Mouse (Mus musculus) hindbrain, embryonic 15.5 days (tissue): ENCODE results near the gene Mkrn1. TPM values are rescaled to one million over a fixed set of nuclear protein-coding genes. Genes with fewer than 3 reads are reported as not detected.
"Not testable (repeated sequence)": the region's sequence is repeated elsewhere in the genome, so short reads cannot be mapped to it uniquely, and the experiment has no call there.

ENCODE experiments used
- ATAC-seq: fragments of 200-750 bp; cut with Nextera tagmentation; 2 replicates; pipeline ENCODE4 v1.8.0; 2017; ENCODE audit warnings: low read depth, moderate number of reproducible peaks, moderate TSS enrichment; ENCODE audit not compliant: low FRiP score
- H3K27ac ChIP-seq: fragments of 300-500 bp; sonication (generic); replicated peaks from 2 replicates; pipeline ENCODE4 v1.5.1; 2015; ENCODE audit warnings: mild to moderate bottlenecking, inconsistent platforms
- H3K27me3 ChIP-seq: fragments of 300-500 bp; sonication (generic); 2 replicates; pipeline ENCODE4 v1.6.1; 2015; ENCODE audit warnings: control low read depth, inconsistent platforms
- H3K36me3 ChIP-seq: fragments of 300-500 bp; sonication (generic); 2 replicates; pipeline ENCODE4 v1.6.1; 2015; ENCODE audit warnings: control low read depth, inconsistent platforms
- H3K4me1 ChIP-seq: fragments of 300-500 bp; sonication (generic); replicated peaks from 2 replicates; pipeline ENCODE4 v1.6.1; 2015; ENCODE audit warnings: control low read depth, inconsistent platforms
- H3K4me2 ChIP-seq: fragments of 300-500 bp; sonication (generic); 2 replicates; pipeline ENCODE4 v1.6.1; 2015; ENCODE audit warnings: moderate library complexity, mild to moderate bottlenecking, inconsistent platforms
- H3K4me3 ChIP-seq: fragments of 300-500 bp; sonication (generic); 2 replicates; pipeline ENCODE4 v1.5.1; 2015; ENCODE audit warnings: mild to moderate bottlenecking, inconsistent platforms
- H3K9ac ChIP-seq: fragments of 300-500 bp; sonication (generic); 2 replicates; pipeline ENCODE4 v1.6.1; 2015; ENCODE audit warnings: inconsistent platforms
- H3K9me3 ChIP-seq: fragments of 300-500 bp; sonication (generic); 2 replicates; pipeline ENCODE4 v1.6.1; 2016; ENCODE audit warnings: control low read depth, inconsistent platforms
- WGBS: fragments of 180-500 bp; shearing (Covaris S2); methylation state at CpG from one replicate; pipeline ENCODE4 v1.1.7; 2015; 5-methylcytosine and 5-hydroxymethylcytosine counted together
- polyA plus RNA-seq: library from polyadenylated mRNA; unstranded; fragments of >200 nt; fragmentation: Nextera tagmentation; extraction: Ambion mirVana; gene quantifications from 2 replicates; pipeline ENCODE4 v1.2.1, GENCODE M21; 2015

Gene Mkrn1
- polyA plus RNA-seq, 1 experiment from 2014 or later = 232 TPM

DNA sequence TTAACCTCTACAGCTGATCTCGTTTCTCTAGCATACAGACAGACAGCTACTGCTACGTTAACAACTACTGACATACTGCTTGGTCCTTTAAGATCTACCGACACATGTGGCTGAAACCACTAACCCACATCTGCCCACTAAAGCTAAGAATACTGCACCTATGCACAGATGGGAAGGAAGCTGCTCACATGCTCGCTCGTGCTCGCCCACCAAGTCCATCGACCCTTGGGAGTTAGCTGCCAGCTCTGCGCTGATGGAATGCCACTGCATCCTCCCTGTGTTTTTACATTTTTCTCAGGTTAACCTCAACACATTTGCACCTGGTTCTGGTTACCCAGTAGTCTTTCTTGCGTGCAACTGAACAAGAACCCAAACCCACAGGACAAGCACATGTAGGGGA is 21.9 kb downstream of the Mkrn1 start:
- H3K4me3 ChIP-seq = no peak overlapping the region
- no peak for ATAC-seq
- 0 out of 2 replicates have a peak, but pooled peaks cover 6% of the 10 kb centered on the region for H3K4me1 ChIP-seq
- WGBS = 90% methylated on average over 9 of the region's 9 CpGs
- H3K27ac ChIP-seq = no peak overlapping the region
- no peaks in the 10 kb centered on the region for H3K27me3 ChIP-seq
- H3K9me3 ChIP-seq = no peaks in the 10 kb centered on the region
- H3K4me2 ChIP-seq = no peak overlapping the region
- H3K9ac ChIP-seq = no peak overlapping the region
- H3K36me3 ChIP-seq = peaks cover 60% of the 10 kb centered on the region

DNA sequence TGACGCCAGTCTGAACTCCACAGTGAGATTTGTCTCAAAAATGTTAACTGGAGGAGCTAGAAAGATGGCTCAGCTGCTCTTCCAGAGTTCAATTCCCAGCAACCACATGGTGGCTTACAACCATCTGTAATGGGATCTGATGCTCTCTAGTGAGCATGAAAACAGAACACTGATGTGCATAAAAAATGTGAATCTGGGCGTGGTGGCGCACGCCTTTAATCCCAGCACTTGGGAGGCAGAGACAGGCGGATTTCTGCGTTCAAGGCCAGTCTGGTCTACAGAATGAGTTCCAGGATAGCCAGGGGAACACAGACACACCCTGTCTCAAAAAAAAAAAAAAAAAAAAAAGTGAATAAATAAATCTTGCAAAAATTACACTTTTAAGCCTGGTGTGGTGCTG is 23.2 kb downstream of the Mkrn1 start:
- Histone ChIP-seq H3K9me3 (no peaks in the 10 kb centered on the region), H3K9ac (no peak overlapping the region), H3K4me1 (0 out of 2 replicates have a peak, but pooled peaks cover 6% of the 10 kb centered on the region), H3K4me2 (no peak overlapping the region), H3K27me3 (no peaks in the 10 kb centered on the region), H3K27ac (no peak overlapping the region), H3K36me3 (peaks cover 57% of the 10 kb centered on the region), H3K4me3 (no peak overlapping the region)
- WGBS = 92% methylated on average over 6 of the region's 6 CpGs
- no peak for ATAC-seq

DNA sequence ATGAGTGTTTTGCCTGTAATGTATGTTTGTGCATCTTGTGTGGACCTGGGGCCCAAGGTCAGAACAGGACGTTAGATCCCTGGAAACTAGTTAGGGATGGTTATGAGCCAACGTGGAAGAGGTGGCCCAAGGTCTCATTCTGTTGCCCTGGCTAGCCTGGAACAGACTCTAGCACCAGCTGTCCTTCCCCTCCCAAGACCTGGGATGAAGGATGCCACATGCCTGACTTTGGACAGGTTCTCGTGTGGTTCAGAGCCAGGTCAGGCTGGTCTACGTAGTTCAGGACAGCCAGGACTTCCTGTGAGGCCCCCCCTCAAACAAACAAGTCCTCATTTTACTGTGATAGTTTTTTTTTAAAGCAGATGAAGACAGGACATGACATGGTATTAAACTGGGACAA is 24.3 kb downstream of the Mkrn1 start:
- H3K4me2 ChIP-seq = no peak overlapping the region
- 0 out of 2 replicates have a peak, but pooled peaks cover 6% of the 10 kb centered on the region for H3K4me1 ChIP-seq
- H3K27me3 ChIP-seq = no peaks in the 10 kb centered on the region
- peaks cover 50% of the 10 kb centered on the region for H3K36me3 ChIP-seq
- WGBS = 86% methylated on average over 4 of the region's 4 CpGs
- H3K4me3 ChIP-seq = no peak overlapping the region
- H3K9ac ChIP-seq = no peak overlapping the region
- H3K27ac ChIP-seq = peak overlapping the region; percentile 34; the same call in 1 of the 2 replicates
- no peak for ATAC-seq
- no peaks in the 10 kb centered on the region for H3K9me3 ChIP-seq

DNA sequence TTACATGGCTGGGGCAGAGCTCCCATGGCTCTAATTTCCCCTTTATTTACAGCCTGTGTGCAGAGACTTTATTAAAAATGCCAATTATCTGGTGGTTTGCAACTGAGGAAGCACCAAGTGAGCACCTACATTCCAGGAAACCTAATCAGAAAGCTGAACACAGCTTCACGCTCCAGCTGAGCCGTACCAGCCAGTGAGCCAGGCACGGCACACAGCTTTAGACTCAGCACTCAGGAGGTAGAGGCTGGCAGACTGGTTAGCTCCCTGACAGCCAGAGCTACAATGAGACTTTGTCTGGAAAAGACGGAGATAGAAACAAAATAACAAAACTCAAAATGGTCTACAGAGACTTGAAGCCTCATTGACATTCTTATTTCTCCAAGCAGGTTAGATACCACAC is 24.8 kb downstream of the Mkrn1 start:
- no peaks in the 10 kb centered on the region for H3K9me3 ChIP-seq
- H3K4me2 ChIP-seq = no peak overlapping the region
- ATAC-seq = peak; percentile 69; the same call in 1 of the 2 replicates
- peaks cover 47% of the 10 kb centered on the region for H3K36me3 ChIP-seq
- no peaks in the 10 kb centered on the region for H3K27me3 ChIP-seq
- 64% methylated on average over 4 of the region's 4 CpGs for WGBS
- 0 out of 2 replicates have a peak, but pooled peaks cover 6% of the 10 kb centered on the region for H3K4me1 ChIP-seq
- no peak overlapping the region for H3K4me3 ChIP-seq
- H3K27ac ChIP-seq = peak overlapping the region; percentile 34; the same call in 1 of the 2 replicates
- H3K9ac ChIP-seq = no peak overlapping the region

DNA sequence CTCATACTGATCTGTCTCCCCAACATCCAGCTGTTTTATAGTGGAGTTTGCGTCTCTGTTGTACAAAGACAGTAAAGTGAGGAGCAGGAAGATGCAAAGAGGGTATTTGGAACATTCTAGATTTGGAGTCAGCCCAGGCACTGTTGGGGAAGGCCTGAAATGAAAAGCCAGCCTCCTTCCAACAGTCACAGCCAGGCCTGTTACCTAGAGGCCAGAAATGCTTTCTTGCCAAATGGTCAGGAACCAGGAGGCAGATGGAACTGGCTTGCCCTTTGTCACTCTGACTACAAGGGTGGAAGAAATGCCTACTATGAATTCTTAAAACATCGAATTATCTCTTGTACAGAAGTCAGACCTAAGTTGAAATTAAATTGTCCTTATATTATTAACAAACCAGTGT is 30.3 kb downstream of the Mkrn1 start:
- Histone ChIP-seq H3K27me3 (no peaks in the 10 kb centered on the region), H3K9ac (no peak overlapping the region), H3K27ac (no peak overlapping the region), H3K36me3 (peaks cover 4% of the 10 kb centered on the region; the same call in 1 of the 2 replicates), H3K4me1 (no peaks in the 10 kb centered on the region), H3K9me3 (no peaks in the 10 kb centered on the region), H3K4me2 (no peak overlapping the region), H3K4me3 (no peak overlapping the region)
- 95% methylated on average over 2 of the region's 2 CpGs for WGBS
- no peak for ATAC-seq

DNA sequence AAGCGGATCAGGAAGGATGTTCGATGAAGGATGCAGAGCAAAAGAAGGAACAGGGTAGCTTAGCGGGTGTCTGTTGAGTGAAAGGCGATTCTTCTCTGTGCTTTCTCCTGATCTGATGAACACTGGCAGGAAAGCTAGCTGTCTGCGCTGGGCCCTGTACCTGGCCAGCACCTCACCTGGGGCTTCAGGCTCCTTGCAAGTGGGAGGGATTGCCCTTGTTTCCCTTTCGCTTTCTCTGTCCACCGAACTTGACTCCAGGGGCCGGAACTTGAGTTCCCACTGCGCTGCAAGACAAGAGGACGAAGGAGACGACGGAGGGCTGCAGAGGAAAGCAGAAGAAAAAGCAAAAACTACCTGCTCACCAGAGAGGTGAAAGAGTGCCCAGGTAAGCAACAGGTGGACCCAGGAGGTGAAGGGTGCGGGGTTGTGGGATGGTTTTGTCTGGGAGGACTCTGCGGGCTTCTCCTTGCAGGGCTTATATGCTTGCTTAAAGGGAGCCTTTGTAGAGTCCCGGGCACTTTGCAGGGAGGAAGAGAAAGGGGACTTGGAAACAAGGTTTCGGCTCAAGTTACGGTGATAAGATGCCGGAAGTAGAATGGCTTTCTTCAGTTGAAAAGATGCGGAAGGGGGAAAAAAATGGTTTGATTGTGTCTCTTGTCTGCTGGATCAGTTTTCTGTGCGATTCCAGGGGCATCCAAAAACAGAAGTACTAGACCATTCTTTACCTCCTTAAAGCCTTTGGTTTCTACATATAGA is 39.0 kb downstream of the Mkrn1 start, which contains the start of gene Rab19:
Gene Rab19 (plus strand): TSS at position 51 of the 756 bp plus-strand sequence.
- no peak within 1 kb of the TSS for H3K9ac ChIP-seq
- no peak for ATAC-seq
- peaks cover 9% of the 10 kb centered on the region for H3K4me1 ChIP-seq
- H3K27me3 ChIP-seq = 0 out of 2 replicates have a peak, but pooled peaks cover 13% of the 10 kb centered on the region
- H3K4me2 ChIP-seq = peak within 1 kb of the TSS; percentile 47
- no peak within 1 kb of the TSS for H3K27ac ChIP-seq
- H3K36me3 ChIP-seq = no peaks in the 10 kb centered on the region
- peak within 1 kb of the TSS; percentile 15 for H3K4me3 ChIP-seq
- 12% methylated on average over 20 of the region's 20 CpGs for WGBS
- H3K9me3 ChIP-seq = no peaks in the 10 kb centered on the region

DNA sequence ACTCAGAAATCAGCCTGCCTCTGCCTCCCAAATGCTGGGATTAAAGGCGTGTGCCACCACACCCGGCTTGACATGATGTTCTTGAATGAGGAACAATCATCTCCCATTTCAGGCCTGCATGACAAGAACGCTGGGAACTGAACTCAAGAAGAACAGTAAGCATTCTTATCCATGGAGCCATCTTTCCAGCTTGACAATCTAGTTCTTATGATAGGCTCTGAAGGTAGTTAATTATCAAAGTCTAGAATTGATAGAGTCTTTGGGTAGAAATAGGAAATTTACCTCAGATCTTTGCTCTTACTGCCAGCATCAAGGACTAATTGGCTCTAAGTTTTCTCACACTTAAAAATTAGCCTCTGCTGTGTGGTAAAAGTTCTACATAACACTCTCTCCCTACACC is 40.0 kb downstream of the Mkrn1 start:
- 89% methylated on average over 3 of the region's 3 CpGs for WGBS

DNA sequence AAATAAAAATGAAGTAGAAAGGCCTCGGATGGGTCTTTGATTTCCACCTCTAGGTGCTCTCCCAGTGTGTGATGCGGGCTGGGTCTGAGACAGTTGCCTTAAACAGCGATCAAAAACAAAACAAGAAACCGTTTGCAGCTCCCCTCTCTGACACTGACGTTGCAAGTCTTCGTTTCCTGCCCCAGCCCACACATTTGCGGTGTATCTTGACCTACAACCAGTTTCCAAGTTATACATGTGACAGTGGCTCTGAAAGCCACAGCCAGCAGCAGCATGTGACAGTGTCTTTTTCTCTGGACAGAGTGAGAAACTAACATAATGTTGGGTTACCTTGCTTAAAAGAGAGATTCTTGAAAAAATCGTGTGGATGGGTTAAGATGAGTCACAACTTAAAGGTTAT is 40.5 kb downstream of the Mkrn1 start:
- Histone ChIP-seq H3K9ac (no peak overlapping the region), H3K9me3 (no peaks in the 10 kb centered on the region), H3K27me3 (0 out of 2 replicates have a peak, but pooled peaks cover 13% of the 10 kb centered on the region), H3K36me3 (no peaks in the 10 kb centered on the region), H3K4me2 (no peak overlapping the region), H3K27ac (no peak overlapping the region), H3K4me3 (no peak overlapping the region), H3K4me1 (peaks cover 18% of the 10 kb centered on the region)
- whole genome bisulfite sequencing = 81% methylated on average over 8 of the region's 8 CpGs
- no peak for ATAC-seq

More for the DNA sequence above, 40.0 kb downstream of the Mkrn1 start:
- no peak overlapping the region for H3K4me2 ChIP-seq
- H3K4me1 ChIP-seq = peaks cover 18% of the 10 kb centered on the region
- H3K9ac ChIP-seq = no peak overlapping the region
- no peak for ATAC-seq
- no peaks in the 10 kb centered on the region for H3K9me3 ChIP-seq
- H3K27ac ChIP-seq = no peak overlapping the region
- H3K27me3 ChIP-seq = 0 out of 2 replicates have a peak, but pooled peaks cover 13% of the 10 kb centered on the region
- no peaks in the 10 kb centered on the region for H3K36me3 ChIP-seq
- no peak overlapping the region for H3K4me3 ChIP-seq

DNA sequence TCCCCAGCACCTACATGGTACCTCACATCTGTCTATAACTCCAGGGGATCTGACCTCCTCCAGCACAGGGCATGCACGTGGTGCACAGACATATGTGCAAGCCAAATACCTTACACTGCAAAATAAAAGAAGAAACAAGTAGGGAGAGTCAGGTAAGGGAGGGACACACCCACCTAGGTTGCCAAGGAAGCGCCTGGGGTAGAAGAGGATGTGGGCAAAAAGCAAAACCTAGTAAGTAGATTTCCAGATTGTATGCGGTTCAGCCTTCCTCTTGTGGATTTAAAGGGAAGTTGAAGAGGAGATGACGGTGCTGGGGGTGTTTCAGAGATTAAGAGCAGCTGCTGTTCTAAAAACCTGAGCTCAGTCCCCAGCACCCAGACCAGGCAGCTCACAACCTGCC is 41.0 kb downstream of the Mkrn1 start:
- WGBS = 72% methylated on average over 4 of the region's 4 CpGs

DNA sequence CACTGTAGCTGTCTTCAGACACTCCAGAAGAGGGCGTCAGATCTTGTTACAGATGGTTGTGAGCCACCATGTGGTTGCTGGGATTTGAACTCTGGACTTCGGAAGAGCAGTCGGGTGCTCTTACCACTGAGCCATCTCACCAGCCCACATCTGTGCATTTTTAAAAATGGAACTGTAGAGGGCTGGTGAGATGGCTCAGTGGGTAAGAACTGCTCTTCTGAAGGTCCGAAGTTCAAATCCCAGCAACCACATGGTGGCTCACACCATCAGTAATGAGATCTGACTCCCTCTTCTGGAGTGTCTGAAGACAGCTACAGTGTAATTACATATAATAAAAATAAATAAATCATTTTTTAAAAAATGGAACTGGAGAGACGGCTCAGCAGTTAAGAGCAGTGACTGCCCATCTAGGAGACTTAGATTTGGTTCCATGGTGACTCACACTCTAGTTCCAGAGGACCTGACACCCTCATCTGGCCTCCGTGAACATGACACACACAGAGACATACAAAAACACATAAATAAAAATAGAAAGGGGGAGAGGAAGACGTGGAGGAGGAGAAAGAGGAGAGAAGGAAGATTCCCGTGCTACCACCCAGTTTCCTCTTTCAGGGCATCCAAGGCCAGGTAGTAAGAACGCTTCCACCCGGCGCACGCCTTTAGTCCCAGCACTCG is 42.0 kb downstream of the Mkrn1 start:
- H3K4me1 ChIP-seq = peaks cover 18% of the 10 kb centered on the region
- 0 out of 2 replicates have a peak, but pooled peaks have one; percentile 10 for ATAC-seq
- WGBS = 79% methylated on average over 13 of the region's 13 CpGs
- H3K27me3 ChIP-seq = 0 out of 2 replicates have a peak, but pooled peaks cover 13% of the 10 kb centered on the region
- not testable (repeated sequence) for H3K4me2 ChIP-seq, H3K27ac ChIP-seq, H3K4me3 ChIP-seq, H3K9ac ChIP-seq, H3K36me3 ChIP-seq, H3K9me3 ChIP-seq

More for the DNA sequence above, 41.0 kb downstream of the Mkrn1 start:
- Histone ChIP-seq H3K9me3 (no peaks in the 10 kb centered on the region), H3K36me3 (0 out of 2 replicates have a peak, but pooled peaks cover 3% of the 10 kb centered on the region), H3K4me3 (no peak overlapping the region), H3K27ac (no peak overlapping the region), H3K4me1 (peaks cover 18% of the 10 kb centered on the region), H3K4me2 (no peak overlapping the region), H3K27me3 (0 out of 2 replicates have a peak, but pooled peaks cover 13% of the 10 kb centered on the region), H3K9ac (no peak overlapping the region)
- ATAC-seq = no peak

DNA sequence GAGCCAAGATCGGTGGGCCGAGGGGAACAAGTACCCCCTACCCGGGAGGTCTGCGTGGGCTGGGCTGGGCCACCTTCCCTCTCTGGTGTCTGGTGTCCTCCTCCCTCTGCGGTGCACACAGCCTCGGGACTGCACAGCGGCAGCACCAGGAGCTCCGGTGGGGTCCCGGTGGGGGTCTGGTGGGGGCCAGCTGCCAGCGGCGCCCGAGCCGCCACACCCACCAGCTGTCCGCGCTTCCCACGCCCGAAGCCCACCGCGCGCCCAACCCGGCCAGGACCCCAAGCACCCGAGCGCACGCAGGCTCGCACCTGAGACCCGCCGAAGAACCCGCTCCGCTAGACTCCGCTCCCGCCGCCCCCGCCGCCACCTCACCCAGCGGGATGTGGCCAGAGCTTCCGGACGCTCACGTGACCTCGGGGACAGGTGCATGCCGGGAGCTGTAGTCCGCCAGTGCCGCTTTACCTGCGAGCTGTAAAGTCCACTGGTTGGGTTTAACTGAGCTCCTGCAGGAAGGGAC is 42.9 kb downstream of the Mkrn1 start, which contains the start of gene Slc37a3:
Gene Slc37a3 (minus strand): TSS at position 365 of the 517 bp plus-strand sequence.
- H3K36me3 ChIP-seq = peaks cover 9% of the 10 kb centered on the region
- H3K27ac ChIP-seq = peak within 1 kb of the TSS; percentile 73
- peak within 1 kb of the TSS; percentile 63 for H3K4me2 ChIP-seq
- under 1% methylated on average over 42 of the region's 43 CpGs for WGBS
- peaks cover 24% of the 10 kb centered on the region for H3K4me1 ChIP-seq
- H3K27me3 ChIP-seq = 0 out of 2 replicates have a peak, but pooled peaks cover 13% of the 10 kb centered on the region
- peak within 1 kb of the TSS; percentile 91 for H3K9ac ChIP-seq
- H3K9me3 ChIP-seq = no peaks in the 10 kb centered on the region
- ATAC-seq = peak; percentile 90
- H3K4me3 ChIP-seq = peak within 1 kb of the TSS; percentile 91
